Mouse (Mus musculus): ENCODE data around the gene 1110017D15Rik. TPM values are rescaled to one million over a fixed set of nuclear protein-coding genes. Genes with fewer than 3 reads are reported as not detected.
A peak's percentile ranks its signal among the peaks of the same experiment; 100 is the strongest.

Gene 1110017D15Rik
- polyA plus RNA-seq, 1 experiment from 2014 or later, result 6.1 TPM

DNA sequence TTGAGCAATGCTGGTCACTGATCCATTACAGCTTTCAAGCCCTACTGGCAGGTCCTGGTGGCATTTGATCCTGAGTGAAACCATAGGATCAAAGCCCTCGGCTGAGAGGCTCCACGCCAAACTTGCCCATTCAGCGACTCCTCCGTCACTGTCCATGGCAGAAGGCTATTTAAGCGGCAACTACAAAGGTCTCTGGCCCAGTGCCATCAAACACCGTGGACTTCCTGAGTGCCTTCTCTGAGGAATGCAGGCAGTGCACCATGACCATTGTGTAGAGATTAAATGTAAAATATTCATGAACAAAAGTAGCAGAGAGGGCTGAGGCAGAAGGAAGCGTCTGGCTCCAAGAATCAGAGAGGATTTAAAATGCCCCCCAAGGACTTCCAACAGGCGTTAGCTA lies 10.9 kb upstream of the 1110017D15Rik start:
- 61% methylated on average over 8 of the region's 8 CpGs for WGBS
- DNase-seq (ENCODE audit: low spot score), result no peak

DNA sequence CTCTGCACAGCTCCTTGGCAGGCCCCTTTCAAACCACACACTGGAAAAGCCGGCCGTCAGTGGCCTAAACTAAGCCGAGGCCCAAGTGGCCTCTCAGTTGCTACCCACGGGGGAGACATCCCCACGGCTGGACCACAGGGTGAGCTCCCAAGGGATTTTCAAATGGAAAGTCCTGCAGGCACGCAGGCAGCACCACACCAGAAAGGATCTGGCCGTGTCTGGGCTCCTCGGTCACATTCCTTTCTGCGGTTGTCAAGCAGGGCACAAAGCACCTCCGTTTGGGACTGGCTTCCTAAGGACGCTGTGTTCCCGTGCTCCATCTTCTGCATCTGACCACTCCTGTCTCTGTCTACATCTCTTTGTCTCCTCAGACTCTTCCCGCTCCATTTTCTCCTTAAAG lies 9.9 kb upstream of the 1110017D15Rik start:
- peaks cover 24% of the 10 kb centered on the region for H3K4me1 ChIP-seq
- peak overlapping the region; percentile 48; the same call in 1 of the 2 replicates for H3K27ac ChIP-seq (replicated peaks)
- H3K4me3 ChIP-seq, result no peak overlapping the region
- WGBS, result 33% methylated on average over 13 of the region's 13 CpGs
- H3K36me3 ChIP-seq (replicated peaks), result no peaks in the 10 kb centered on the region
- H3K27me3 ChIP-seq (replicated peaks; ENCODE audit: low read depth, poor library complexity, severe bottlenecking), result peaks cover 18% of the 10 kb centered on the region
- no peaks in the 10 kb centered on the region for H3K9me3 ChIP-seq
- no peak for DNase-seq (ENCODE audit: low spot score)

More for the DNA sequence above, 10.9 kb upstream of the 1110017D15Rik start:
- H3K4me3 ChIP-seq, result no peak overlapping the region
- H3K27me3 ChIP-seq (replicated peaks; ENCODE audit: low read depth, poor library complexity, severe bottlenecking), result peaks cover 17% of the 10 kb centered on the region; the same call in 1 of the 2 replicates
- no peaks in the 10 kb centered on the region for H3K36me3 ChIP-seq (replicated peaks)
- no peak overlapping the region for H3K27ac ChIP-seq (replicated peaks)
- H3K4me1 ChIP-seq, result peaks cover 24% of the 10 kb centered on the region
- H3K9me3 ChIP-seq, result no peaks in the 10 kb centered on the region

- peaks cover 24% of the 10 kb centered on the region for H3K4me1 ChIP-seq
- no peaks in the 10 kb centered on the region for H3K36me3 ChIP-seq (replicated peaks)
- H3K9me3 ChIP-seq, result no peaks in the 10 kb centered on the region
- H3K27me3 ChIP-seq (replicated peaks; ENCODE audit: low read depth, poor library complexity, severe bottlenecking), result peaks cover 23% of the 10 kb centered on the region
- H3K4me3 ChIP-seq, result no peak overlapping the region
- WGBS, result 71% methylated on average over 7 of the region's 7 CpGs
- DNase-seq (ENCODE audit: low spot score), result no peak
- H3K27ac ChIP-seq (replicated peaks), result peak overlapping the region; percentile 48; the same call in 1 of the 2 replicates
Observed at GRCm38 (mm10) chr4:41526553-41526952, 9.4 kb upstream of the 1110017D15Rik start.

DNA sequence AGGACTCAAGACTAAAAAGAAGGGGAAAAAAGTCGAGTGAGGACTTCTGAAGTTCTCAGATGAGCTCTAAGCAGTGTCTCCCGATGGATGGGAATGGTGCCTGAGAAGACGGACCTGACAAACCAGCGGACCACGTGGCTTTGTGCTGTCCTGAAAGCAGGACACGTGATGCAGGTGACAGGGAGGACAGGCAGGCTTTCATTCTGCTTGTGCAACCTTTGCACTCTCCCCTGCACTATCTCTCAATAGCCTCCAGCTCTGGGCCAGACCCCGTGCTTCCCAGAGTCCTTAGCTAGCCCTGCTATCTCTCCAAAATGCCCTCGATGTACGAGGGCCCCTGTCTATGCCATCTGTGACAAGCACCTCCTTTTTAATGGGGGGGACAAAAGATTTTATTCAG lies 7.7 kb upstream of the 1110017D15Rik start:
- peaks cover 35% of the 10 kb centered on the region for H3K27me3 ChIP-seq (replicated peaks; ENCODE audit: low read depth, poor library complexity, severe bottlenecking)
- WGBS, result 71% methylated on average over 9 of the region's 9 CpGs
- no peaks in the 10 kb centered on the region for H3K9me3 ChIP-seq
- no peak for DNase-seq (ENCODE audit: low spot score)
- H3K27ac ChIP-seq (replicated peaks), result no peak overlapping the region
- H3K4me1 ChIP-seq, result peaks cover 28% of the 10 kb centered on the region
- no peaks in the 10 kb centered on the region for H3K36me3 ChIP-seq (replicated peaks)
- no peak overlapping the region for H3K4me3 ChIP-seq

DNA sequence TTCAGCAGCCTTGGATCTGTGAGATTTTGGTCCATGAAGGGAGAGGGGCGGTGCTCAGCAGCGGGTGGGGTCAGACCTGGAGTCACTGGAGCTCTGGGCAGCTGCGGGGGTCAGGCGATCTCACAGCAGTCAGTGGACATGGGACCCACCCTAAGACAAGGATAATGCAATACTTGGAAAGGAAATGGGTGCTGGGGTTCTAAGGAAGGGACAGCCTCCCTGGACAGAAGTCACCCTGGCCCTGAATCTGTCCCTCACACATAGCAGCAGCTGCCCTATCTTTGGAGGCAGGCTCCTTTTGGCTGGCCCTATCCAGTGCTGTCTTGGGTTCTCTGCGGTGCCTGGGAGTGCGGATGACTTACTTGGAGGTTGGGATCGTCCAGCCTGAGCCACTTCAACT lies 6.7 kb upstream of the 1110017D15Rik start:
- Histone ChIP-seq H3K27ac (replicated peaks) (no peak overlapping the region), H3K4me3 (no peak overlapping the region), H3K36me3 (replicated peaks) (no peaks in the 10 kb centered on the region), H3K9me3 (no peaks in the 10 kb centered on the region), H3K4me1 (peaks cover 25% of the 10 kb centered on the region), H3K27me3 (replicated peaks; ENCODE audit: low read depth, poor library complexity, severe bottlenecking) (peaks cover 45% of the 10 kb centered on the region)
- 78% methylated on average over 7 of the region's 7 CpGs for WGBS
- DNase-seq (ENCODE audit: low spot score), result no peak

DNA sequence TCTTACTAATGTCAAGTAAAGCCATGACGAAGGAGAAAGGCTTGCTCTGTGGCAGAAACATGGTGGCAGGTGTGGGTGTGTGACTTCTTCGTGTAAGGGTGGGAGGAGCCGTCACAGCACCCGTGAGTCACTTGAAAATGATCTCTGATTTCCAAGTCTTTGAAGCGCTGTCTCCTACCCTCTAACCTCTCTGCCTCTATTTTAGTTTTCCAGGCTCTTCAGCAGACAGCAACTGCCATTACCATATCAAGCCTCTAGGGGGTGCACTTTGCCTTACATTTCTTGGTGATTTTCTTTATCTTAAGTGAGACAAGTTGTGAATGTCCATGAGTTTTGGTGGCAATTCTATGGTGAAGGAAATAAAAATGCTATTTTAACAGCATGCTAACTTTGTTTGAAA lies 5.7 kb upstream of the 1110017D15Rik start:
- H3K36me3 ChIP-seq (replicated peaks), result no peaks in the 10 kb centered on the region
- DNase-seq (ENCODE audit: low spot score), result peak; percentile 39
- peaks cover 45% of the 10 kb centered on the region for H3K27me3 ChIP-seq (replicated peaks; ENCODE audit: low read depth, poor library complexity, severe bottlenecking)
- H3K9me3 ChIP-seq, result no peaks in the 10 kb centered on the region
- WGBS, result 56% methylated on average over 5 of the region's 5 CpGs
- no peak overlapping the region for H3K27ac ChIP-seq (replicated peaks)
- no peak overlapping the region for H3K4me3 ChIP-seq
- H3K4me1 ChIP-seq, result peaks cover 19% of the 10 kb centered on the region

DNA sequence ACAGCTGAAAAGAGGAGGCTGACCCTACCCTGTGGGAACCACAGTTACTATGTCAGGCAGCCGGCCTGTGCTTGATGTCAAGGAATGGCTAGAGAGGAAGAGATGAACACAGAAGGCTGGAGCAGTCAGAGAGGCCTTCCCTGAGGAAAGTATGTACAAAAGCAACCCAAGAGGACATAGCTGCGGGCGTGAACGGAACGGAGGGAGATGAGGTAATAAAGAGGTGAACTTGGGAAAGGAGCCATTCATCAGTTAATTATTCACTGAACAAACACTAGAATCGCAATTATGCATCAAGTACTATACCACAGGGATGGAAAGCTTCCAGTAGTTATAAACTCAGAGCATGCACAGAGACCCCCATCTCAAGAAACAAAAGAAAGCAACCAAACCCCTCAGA lies 5.0 kb upstream of the 1110017D15Rik start:
- Histone ChIP-seq H3K9me3 (no peaks in the 10 kb centered on the region), H3K4me1 (peaks cover 15% of the 10 kb centered on the region), H3K36me3 (replicated peaks) (no peaks in the 10 kb centered on the region), H3K27me3 (replicated peaks; ENCODE audit: low read depth, poor library complexity, severe bottlenecking) (peaks cover 45% of the 10 kb centered on the region), H3K4me3 (no peak overlapping the region), H3K27ac (replicated peaks) (no peak overlapping the region)
- DNase-seq (ENCODE audit: low spot score), result no peak
- WGBS, result 88% methylated on average over 6 of the region's 6 CpGs

DNA sequence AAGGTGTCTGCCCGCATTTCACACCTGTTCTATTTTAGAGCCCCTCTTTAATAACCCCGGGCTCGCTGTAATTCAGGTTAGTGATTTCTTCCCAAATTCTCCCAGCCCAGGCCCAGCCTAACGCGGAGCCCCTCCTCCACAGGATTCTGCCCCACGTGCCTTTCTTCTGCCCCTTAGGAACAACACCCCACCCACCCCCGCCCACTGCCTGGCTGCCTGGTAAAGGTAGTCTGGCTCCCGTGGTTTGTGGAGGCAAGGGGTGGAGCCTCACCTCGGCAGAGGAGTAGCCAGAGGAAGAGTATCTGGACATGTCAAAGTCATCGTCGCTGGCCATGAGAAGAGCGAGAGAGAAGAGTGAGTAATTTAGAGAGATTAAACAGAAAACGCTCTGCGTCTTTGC lies 3.5 kb upstream of the 1110017D15Rik start:
- no peaks in the 10 kb centered on the region for H3K9me3 ChIP-seq
- peaks cover 45% of the 10 kb centered on the region for H3K27me3 ChIP-seq (replicated peaks; ENCODE audit: low read depth, poor library complexity, severe bottlenecking)
- H3K4me3 ChIP-seq, result no peak overlapping the region
- 40% methylated on average over 14 of the region's 14 CpGs for WGBS
- no peaks in the 10 kb centered on the region for H3K36me3 ChIP-seq (replicated peaks)
- no peak overlapping the region for H3K27ac ChIP-seq (replicated peaks)
- peaks cover 8% of the 10 kb centered on the region for H3K4me1 ChIP-seq
- no peak for DNase-seq (ENCODE audit: low spot score)

- peaks cover 37% of the 10 kb centered on the region for H3K27me3 ChIP-seq (replicated peaks; ENCODE audit: low read depth, poor library complexity, severe bottlenecking)
- WGBS, result 91% methylated on average over 5 of the region's 5 CpGs
Observed at GRCm38 (mm10) chr4:41519195-41519594, 2.1 kb upstream of the 1110017D15Rik start.

GRCm38 (mm10) chr4:41518349-41518748 lies 1.2 kb upstream of the 1110017D15Rik start:
- no peaks in the 10 kb centered on the region for H3K36me3 ChIP-seq (replicated peaks)
- H3K4me1 ChIP-seq, result peaks cover 22% of the 10 kb centered on the region
- H3K27ac ChIP-seq (replicated peaks), result peak overlapping the region; percentile 32; the same call in 1 of the 2 replicates
- H3K9me3 ChIP-seq, result no peaks in the 10 kb centered on the region
- WGBS, result 71% methylated on average over 7 of the region's 7 CpGs
- no peak for DNase-seq (ENCODE audit: low spot score)
- peaks cover 28% of the 10 kb centered on the region for H3K27me3 ChIP-seq (replicated peaks; ENCODE audit: low read depth, poor library complexity, severe bottlenecking)
- H3K4me3 ChIP-seq, result no peak overlapping the region

More at GRCm38 (mm10) chr4:41519195-41519594, 2.1 kb upstream of the 1110017D15Rik start:
- no peak overlapping the region for H3K4me3 ChIP-seq
- H3K27ac ChIP-seq (replicated peaks), result no peak overlapping the region
- peaks cover 14% of the 10 kb centered on the region for H3K4me1 ChIP-seq
- DNase-seq (ENCODE audit: low spot score), result no peak
- H3K9me3 ChIP-seq, result no peaks in the 10 kb centered on the region
- H3K36me3 ChIP-seq (replicated peaks), result no peaks in the 10 kb centered on the region

DNA sequence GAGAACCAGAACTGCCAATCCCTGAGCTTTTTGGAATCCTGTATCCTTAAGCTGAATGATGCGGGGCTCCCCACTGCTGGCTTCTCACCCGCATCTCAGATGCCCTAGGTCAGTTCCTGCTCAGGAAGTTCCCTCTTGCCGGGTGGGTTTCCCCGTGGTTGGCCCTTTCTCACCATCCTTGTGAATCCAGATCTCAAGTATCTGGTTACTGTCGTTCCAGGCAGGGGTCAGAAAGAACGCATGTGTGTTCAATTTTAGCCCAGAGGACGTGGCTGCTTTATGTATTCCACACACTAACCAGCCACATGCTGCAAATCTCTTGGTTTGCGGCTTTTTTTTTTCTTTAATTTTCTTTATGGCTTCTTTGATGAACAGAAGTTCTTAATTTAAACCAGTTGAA lies 3.4 kb downstream of the 1110017D15Rik start:
- no peaks in the 10 kb centered on the region for H3K9me3 ChIP-seq
- H3K4me3 ChIP-seq, result peak overlapping the region; percentile 4; the same call in 1 of the 2 replicates
- H3K4me1 ChIP-seq, result peaks cover 34% of the 10 kb centered on the region
- H3K27me3 ChIP-seq (replicated peaks; ENCODE audit: low read depth, poor library complexity, severe bottlenecking), result peaks cover 38% of the 10 kb centered on the region
- no peaks in the 10 kb centered on the region for H3K36me3 ChIP-seq (replicated peaks)
- DNase-seq (ENCODE audit: low spot score), result peak; percentile 75
- WGBS, result 15% methylated on average over 8 of the region's 8 CpGs
- H3K27ac ChIP-seq (replicated peaks), result peak overlapping the region; percentile 78

DNA sequence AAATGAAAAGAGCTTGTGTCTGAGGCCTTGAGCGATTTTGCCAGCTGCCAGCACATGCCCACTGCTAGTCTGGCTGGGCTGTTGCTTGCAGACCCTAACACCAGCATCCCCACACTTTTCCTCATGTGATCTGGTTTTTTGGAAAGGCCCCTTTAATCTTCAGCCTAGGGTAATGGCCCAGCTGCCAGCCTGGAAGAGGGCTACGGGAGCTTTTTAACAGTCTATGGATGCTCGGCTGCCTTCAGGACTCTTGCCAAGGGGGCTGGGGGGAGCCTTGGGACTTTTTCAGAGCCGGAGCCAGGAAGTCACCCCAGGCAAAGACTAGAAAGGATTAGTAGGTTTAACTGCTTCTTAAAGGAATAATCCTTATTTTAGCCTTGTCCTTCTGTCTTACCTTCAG lies 3.8 kb downstream of the 1110017D15Rik start:
- no peaks in the 10 kb centered on the region for H3K9me3 ChIP-seq
- peak overlapping the region; percentile 78 for H3K27ac ChIP-seq (replicated peaks)
- H3K36me3 ChIP-seq (replicated peaks), result no peaks in the 10 kb centered on the region
- H3K4me1 ChIP-seq, result peaks cover 35% of the 10 kb centered on the region
- 28% methylated on average over 4 of the region's 4 CpGs for WGBS
- H3K4me3 ChIP-seq, result peak overlapping the region; percentile 4; the same call in 1 of the 2 replicates
- H3K27me3 ChIP-seq (replicated peaks; ENCODE audit: low read depth, poor library complexity, severe bottlenecking), result peaks cover 42% of the 10 kb centered on the region
- DNase-seq (ENCODE audit: low spot score), result peak; percentile 40

DNA sequence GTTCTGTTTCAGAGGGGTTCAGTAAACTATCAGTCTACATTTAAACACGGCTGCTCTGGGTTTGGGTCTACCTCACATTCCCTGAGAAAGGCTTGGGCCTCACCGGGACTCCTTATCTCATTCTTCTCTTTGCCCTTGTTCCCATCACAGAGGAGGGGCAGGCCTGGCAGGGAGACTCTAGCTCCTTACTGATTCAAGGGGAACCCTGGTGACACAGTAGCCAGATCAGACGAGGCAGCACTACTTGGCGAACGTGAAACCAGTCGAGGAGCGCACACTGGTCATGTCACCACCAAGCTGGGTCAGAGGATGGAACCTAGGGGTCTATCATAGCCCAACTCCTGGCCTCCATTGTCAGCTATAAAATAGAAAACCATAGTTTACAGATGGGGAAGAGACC lies 9.1 kb downstream of the 1110017D15Rik start:
- Histone ChIP-seq H3K4me3 (no peak overlapping the region), H3K4me1 (peaks cover 48% of the 10 kb centered on the region), H3K36me3 (replicated peaks) (no peaks in the 10 kb centered on the region), H3K9me3 (peaks cover 3% of the 10 kb centered on the region; the same call in 1 of the 2 replicates), H3K27me3 (replicated peaks; ENCODE audit: low read depth, poor library complexity, severe bottlenecking) (peaks cover 70% of the 10 kb centered on the region), H3K27ac (replicated peaks) (no peak overlapping the region)
- WGBS, result 45% methylated on average over 7 of the region's 7 CpGs
- no peak for DNase-seq (ENCODE audit: low spot score)

All from embryonic facial prominence, embryonic 10.5 days (tissue).